ENCODE assay signal across 18 mouse cellular contexts in the genomic region with DNA sequence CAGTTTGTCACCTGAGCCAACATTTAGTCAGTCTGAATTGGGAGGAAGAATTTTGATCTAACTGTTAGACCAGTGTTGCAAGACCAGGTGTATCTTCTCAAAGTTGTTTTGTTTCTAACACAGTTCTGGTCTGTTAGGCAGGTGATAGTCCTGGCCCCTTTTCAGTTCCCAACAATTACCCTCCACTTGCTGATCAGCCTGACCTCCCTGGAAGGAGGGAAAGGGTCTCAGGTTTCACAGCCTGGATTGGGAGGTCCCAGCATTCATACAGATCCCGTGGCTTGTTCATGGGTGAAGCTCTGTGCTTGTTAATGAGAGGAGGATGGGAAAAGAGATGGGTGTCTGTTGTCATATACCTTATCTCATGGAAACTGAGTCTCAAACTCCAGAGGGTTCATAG. TPM values are rescaled to one million over a fixed set of nuclear protein-coding genes. Genes with fewer than 3 reads are reported as not detected.
A peak's percentile ranks its signal among the peaks of the same experiment; 100 is the strongest.
DNase-seq lines count a peak whose midpoint lies in the region; ATAC-seq lines count a peak whose summit lies in the region.
"Had no signal": no experiment of that assay in that cellular context is flagged by ENCODE, and none has a peak within 500 bp of the region (broad histone marks: within the 10 kb centered on the region; RNA-seq: fewer than 3 reads in every experiment).

No protein-coding gene starts in this region.

- no peak overlapping the region for H3K4me3 ChIP-seq in hindbrain, embryonic 11.5 days (ENCODE audit: low read depth, low read length)
- H3K4me3 ChIP-seq in hindbrain, embryonic 16.5 days (ENCODE audit: low read length) = no peak overlapping the region
- H3K4me3 ChIP-seq in midbrain, embryonic 11.5 days (ENCODE audit: low read depth, low read length) = no peak overlapping the region
- no peak overlapping the region for H3K4me3 ChIP-seq in midbrain, embryonic 14.5 days (replicated peaks; ENCODE audit: low read depth, low read length)
- no peak overlapping the region for H3K4me3 ChIP-seq in embryonic facial prominence, embryonic 13.5 days
- H3K4me3 ChIP-seq: gastrocnemius, adult 2 months; heart, embryonic 13.5 days; liver, embryonic 12.5 days; neural tube, embryonic 12.5 days had no signal

- H3K4me1 ChIP-seq in hindbrain, embryonic 11.5 days (replicated peaks; ENCODE audit: control insufficient read depth, insufficient read depth, low read length) = peaks cover 6% of the 10 kb centered on the region; the same call in 1 of the 2 replicates
- peaks cover 7% of the 10 kb centered on the region; the same call in 1 of the 2 replicates for H3K4me1 ChIP-seq in hindbrain, embryonic 16.5 days (ENCODE audit: control insufficient read depth, insufficient read depth, low read depth, low read length)
- H3K4me1 ChIP-seq in midbrain, embryonic 11.5 days (ENCODE audit: control insufficient read depth, insufficient read depth, low read length) = peaks cover 24% of the 10 kb centered on the region
- peaks cover 14% of the 10 kb centered on the region for H3K4me1 ChIP-seq in midbrain, embryonic 14.5 days (ENCODE audit: control insufficient read depth, insufficient read depth, low read length)
- peaks cover 7% of the 10 kb centered on the region; the same call in 1 of the 2 replicates for H3K4me1 ChIP-seq in embryonic facial prominence, embryonic 13.5 days

- H3K9ac ChIP-seq in hindbrain, embryonic 11.5 days (ENCODE audit: low read depth, low read length) = no peak overlapping the region
- H3K9ac ChIP-seq in hindbrain, embryonic 16.5 days (ENCODE audit: low read depth, low read length) = no peak overlapping the region
- no peak overlapping the region for H3K9ac ChIP-seq in midbrain, embryonic 11.5 days (ENCODE audit: low read length)
- no peak overlapping the region for H3K9ac ChIP-seq in midbrain, embryonic 14.5 days (replicated peaks; ENCODE audit: low read length)
- H3K9ac ChIP-seq in embryonic facial prominence, embryonic 13.5 days = no peak overlapping the region
- H3K9ac ChIP-seq: heart, embryonic 13.5 days; liver, embryonic 12.5 days; neural tube, embryonic 12.5 days had no signal

- no peak overlapping the region for H3K27ac ChIP-seq in hindbrain, embryonic 11.5 days (ENCODE audit: low read depth, low read length)
- no peak overlapping the region for H3K27ac ChIP-seq in hindbrain, embryonic 16.5 days (ENCODE audit: low read depth, low read length)
- H3K27ac ChIP-seq in midbrain, embryonic 11.5 days (ENCODE audit: low read depth, low read length) = no peak overlapping the region
- H3K27ac ChIP-seq in midbrain, embryonic 14.5 days (replicated peaks; ENCODE audit: low read depth, low read length) = no peak overlapping the region
- no peak overlapping the region for H3K27ac ChIP-seq in embryonic facial prominence, embryonic 13.5 days
- H3K27ac ChIP-seq: gastrocnemius, adult 2 months; heart, embryonic 13.5 days; liver, embryonic 12.5 days; neural tube, embryonic 12.5 days had no signal

- no peaks in the 10 kb centered on the region for H3K27me3 ChIP-seq in hindbrain, embryonic 11.5 days (ENCODE audit: control insufficient read depth, insufficient read depth, low read length)
- no peaks in the 10 kb centered on the region for H3K27me3 ChIP-seq in hindbrain, embryonic 16.5 days (replicated peaks; ENCODE audit: control insufficient read depth, insufficient read depth, low read length)
- no peaks in the 10 kb centered on the region; the same call in 1 of the 2 replicates for H3K27me3 ChIP-seq in midbrain, embryonic 11.5 days (ENCODE audit: control insufficient read depth, insufficient read depth, low read length)
- H3K27me3 ChIP-seq in midbrain, embryonic 14.5 days (ENCODE audit: control insufficient read depth, insufficient read depth, low read length) = no peaks in the 10 kb centered on the region
- H3K27me3 ChIP-seq in embryonic facial prominence, embryonic 13.5 days = no peaks in the 10 kb centered on the region
- H3K27me3 ChIP-seq: heart, embryonic 13.5 days; liver, embryonic 12.5 days; neural tube, embryonic 12.5 days had no signal

- H3K4me2 ChIP-seq in hindbrain, embryonic 11.5 days (replicated peaks; ENCODE audit: low read depth, low read length) = no peak overlapping the region
- no peak overlapping the region for H3K4me2 ChIP-seq in hindbrain, embryonic 16.5 days (ENCODE audit: low read length)
- H3K4me2 ChIP-seq in midbrain, embryonic 11.5 days = no peak overlapping the region
- H3K4me2 ChIP-seq in midbrain, embryonic 14.5 days (ENCODE audit: low read length) = no peak overlapping the region
- no peak overlapping the region for H3K4me2 ChIP-seq in embryonic facial prominence, embryonic 13.5 days
- H3K4me2 ChIP-seq: heart, embryonic 13.5 days; liver, embryonic 12.5 days had no signal

- ATAC-seq in hindbrain, embryonic 11.5 days (ENCODE audit: low FRiP score) = no peak
- ATAC-seq in hindbrain, embryonic 16.5 days = no peak
- 0 out of 2 replicates have a peak, but pooled peaks have one; percentile 12 for ATAC-seq in midbrain, embryonic 11.5 days (ENCODE audit: low FRiP score)
- no peak for ATAC-seq in midbrain, embryonic 14.5 days (ENCODE audit: low FRiP score, low TSS enrichment)
- ATAC-seq in embryonic facial prominence, embryonic 13.5 days (ENCODE audit: insufficient number of reproducible peaks, insufficient read depth, low FRiP score, low TSS enrichment, low read depth) = 0 out of 2 replicates have a peak, but pooled peaks have one; percentile 23
- ATAC-seq: inflammation-experienced regulatory T-cells, adult 6 months; liver, embryonic 12.5 days had no signal

- H3K36me3 ChIP-seq in hindbrain, embryonic 11.5 days (ENCODE audit: control insufficient read depth, insufficient read depth, low read length) = no peaks in the 10 kb centered on the region
- H3K36me3 ChIP-seq in hindbrain, embryonic 16.5 days (ENCODE audit: control insufficient read depth, insufficient read depth, low read length) = no peaks in the 10 kb centered on the region
- no peaks in the 10 kb centered on the region for H3K36me3 ChIP-seq in midbrain, embryonic 11.5 days (ENCODE audit: control insufficient read depth, insufficient read depth, low read length)
- no peaks in the 10 kb centered on the region for H3K36me3 ChIP-seq in midbrain, embryonic 14.5 days (ENCODE audit: control insufficient read depth, insufficient read depth, low read length)
- no peaks in the 10 kb centered on the region for H3K36me3 ChIP-seq in embryonic facial prominence, embryonic 13.5 days
- H3K36me3 ChIP-seq: heart, embryonic 13.5 days; liver, embryonic 12.5 days; neural tube, embryonic 12.5 days had no signal

- no peaks in the 10 kb centered on the region for H3K9me3 ChIP-seq in hindbrain, embryonic 11.5 days (ENCODE audit: control insufficient read depth, low read length)
- H3K9me3 ChIP-seq in hindbrain, embryonic 16.5 days (ENCODE audit: control insufficient read depth, low read length) = no peaks in the 10 kb centered on the region
- no peaks in the 10 kb centered on the region for H3K9me3 ChIP-seq in midbrain, embryonic 11.5 days (ENCODE audit: control insufficient read depth, low read length)
- H3K9me3 ChIP-seq in midbrain, embryonic 14.5 days (ENCODE audit: control insufficient read depth, low read length) = no peaks in the 10 kb centered on the region
- no peaks in the 10 kb centered on the region for H3K9me3 ChIP-seq in embryonic facial prominence, embryonic 13.5 days
- H3K9me3 ChIP-seq: heart, embryonic 13.5 days; liver, embryonic 12.5 days; neural tube, embryonic 12.5 days had no signal

- DNase-seq in hindbrain, embryonic 11.5 days (ENCODE audit: low spot score) = peak; percentile 29
- DNase-seq in midbrain, embryonic 11.5 days (ENCODE audit: low spot score, missing footprints) = no peak
- no peak for DNase-seq in midbrain, embryonic 14.5 days
- peak; percentile 75 for DNase-seq in retina, postnatal 1 day
- DNase-seq in c-Kit-positive CD71-positive TER-119-positive erythroid progenitor cells, embryonic 14.5 days (ENCODE audit: low spot score) = no peak
- DNase-seq in right cerebral cortex, postnatal 4 days = no peak
- DNase-seq: cerebellum, adult 9-10 months; gastrocnemius, adult 2 months; kidney, adult 9 months; lung, adult 2 months; spleen, adult 18-20 months; thymus, postnatal 25 days had no signal

- WGBS in hindbrain, embryonic 11.5 days = 0% methylated on average over 1 of the region's 1 CpGs
- WGBS in hindbrain, embryonic 16.5 days = 6% methylated on average over 1 of the region's 1 CpGs
- 0% methylated on average over 1 of the region's 1 CpGs for WGBS in midbrain, embryonic 11.5 days
- WGBS in midbrain, embryonic 14.5 days = 0% methylated on average over 1 of the region's 1 CpGs
- WGBS in embryonic facial prominence, embryonic 13.5 days = 0% methylated on average over 1 of the region's 1 CpGs

RNA-seq across cellular contexts. Expression of a gene that starts 33.7 kb away (rescaled TPM):
- polyA plus RNA-seq in hindbrain, embryonic 11.5 days (2014; fragmentation: Nextera tagmentation; extraction: Ambion mirVana) = 50.0 and 50.1 TPM in 2 replicates
- polyA plus RNA-seq in hindbrain, embryonic 16.5 days (2015; fragmentation: Nextera tagmentation; extraction: Ambion mirVana) = 68.3 and 71.7 TPM in 2 replicates
- polyA plus RNA-seq in midbrain, embryonic 11.5 days (2014; fragmentation: Nextera tagmentation; extraction: Ambion mirVana) = 40.4 and 43.0 TPM in 2 replicates
- 77.0 and 80.4 TPM in 2 replicates for polyA plus RNA-seq in midbrain, embryonic 14.5 days (2014; fragmentation: Nextera tagmentation; extraction: Ambion mirVana)
- polyA plus RNA-seq in embryonic facial prominence, embryonic 13.5 days (2015; fragmentation: Nextera tagmentation; extraction: Ambion mirVana) = 31.3 and 35.0 TPM in 2 replicates

RNA-seq across cellular contexts. Expression of a gene that starts 35.0 kb away (rescaled TPM):
- polyA plus RNA-seq in hindbrain, embryonic 11.5 days (2014; fragmentation: Nextera tagmentation; extraction: Ambion mirVana) = 36.6 and 38.4 TPM in 2 replicates
- polyA plus RNA-seq in hindbrain, embryonic 16.5 days (2015; fragmentation: Nextera tagmentation; extraction: Ambion mirVana) = 41.4 and 43.1 TPM in 2 replicates
- 35.9 and 37.8 TPM in 2 replicates for polyA plus RNA-seq in midbrain, embryonic 11.5 days (2014; fragmentation: Nextera tagmentation; extraction: Ambion mirVana)
- polyA plus RNA-seq in midbrain, embryonic 14.5 days (2014; fragmentation: Nextera tagmentation; extraction: Ambion mirVana) = 43.3 and 49.8 TPM in 2 replicates
- 45.0 and 47.1 TPM in 2 replicates for polyA plus RNA-seq in embryonic facial prominence, embryonic 13.5 days (2015; fragmentation: Nextera tagmentation; extraction: Ambion mirVana)

Comparison
In these comparisons a context has a peak if more than half of its experiments do, and no peak if none do; other contexts are left out.
1. ATAC-seq: peak in midbrain, embryonic 11.5 days (single experiment) and embryonic facial prominence, embryonic 13.5 days (single experiment); none in hindbrain, embryonic 11.5 days (single experiment), hindbrain, embryonic 16.5 days (single experiment) and midbrain, embryonic 14.5 days (single experiment).
2. DNase-seq: peak in hindbrain, embryonic 11.5 days (single experiment) and retina, postnatal 1 day (single experiment); none in midbrain, embryonic 11.5 days (single experiment), midbrain, embryonic 14.5 days (single experiment), c-Kit-positive CD71-positive TER-119-positive erythroid progenitor cells, embryonic 14.5 days (single experiment) and right cerebral cortex, postnatal 4 days (single experiment).